Comparison of ENCODE assay signal across 10 mouse cellular contexts in the genomic region with DNA sequence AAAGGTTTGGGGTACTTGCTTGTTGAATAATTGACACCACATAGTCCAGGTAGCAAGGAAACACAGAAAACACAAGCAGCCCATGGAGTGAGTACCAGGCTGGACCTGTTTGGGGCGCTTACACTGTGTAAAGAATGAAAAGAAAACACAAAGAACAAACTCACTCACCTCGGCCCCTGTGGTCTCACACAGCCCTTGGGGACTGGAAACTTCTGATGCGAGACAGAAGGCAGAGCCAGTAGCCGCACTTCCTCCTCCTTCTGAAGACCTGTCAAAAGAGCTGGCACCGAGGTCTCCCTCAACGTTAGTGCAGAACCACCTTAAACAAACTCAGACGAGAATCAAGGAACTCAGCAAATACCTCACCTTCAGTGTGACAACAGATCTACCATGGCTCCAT.
DNase-seq lines count a peak whose midpoint lies in the region; ATAC-seq lines count a peak whose summit lies in the region.
"Had no signal": no experiment of that assay in that cellular context is flagged by ENCODE, and none has a peak within 500 bp of the region (broad histone marks: within the 10 kb centered on the region; RNA-seq: fewer than 3 reads in every experiment).

No protein-coding gene starts in this region.

- intact Hi-C loops in left cerebral cortex, postnatal 25 days (cut with DNase I), result no loop called here

- peak; percentile 97 for ATAC-seq in neutrophil, adult 5-6 weeks (ENCODE audit: extremely low read depth, insufficient number of reproducible peaks, low FRiP score, poor library complexity, severe bottlenecking)
- ATAC-seq: midbrain, embryonic 13.5 days had no signal

- peak; percentile 13 to 34 for DNase-seq in kidney, postnatal 4 days
- DNase-seq in kidney, adult 9 months, result no peak
- DNase-seq in lung, adult 18-20 months, result peak; percentile 10 to 22
- DNase-seq in thymus, postnatal 25 days, result peak; percentile 65
- no peak for DNase-seq in left cerebral cortex, postnatal 25 days (ENCODE audit: low spot score in 2 of 2)
- no peak for DNase-seq in layer of hippocampus, postnatal 10 days (ENCODE audit: low spot score in 2 of 2)
- no peak for DNase-seq in adrenal gland, postnatal 10 days
- DNase-seq: heart, postnatal 14 days had no signal

Comparison
In these comparisons a context has a peak if more than half of its experiments do, and no peak if none do; other contexts are left out.
1. DNase-seq: peak in kidney, postnatal 4 days (2 of 2), lung, adult 18-20 months (2 of 2) and thymus, postnatal 25 days (single experiment); none in kidney, adult 9 months (single experiment), left cerebral cortex, postnatal 25 days (0 of 2), layer of hippocampus, postnatal 10 days (0 of 2) and adrenal gland, postnatal 10 days (single experiment).